Mouse (Mus musculus) T-cell, adult 2 months (primary cell): ENCODE results near the gene Gm11437.

Source experiments
- DNase-seq: peaks from one replicate; pipeline ENCODE4 v3.0.0; 2022; ENCODE audit warnings: low spot score

Gene Gm11437

DNA sequence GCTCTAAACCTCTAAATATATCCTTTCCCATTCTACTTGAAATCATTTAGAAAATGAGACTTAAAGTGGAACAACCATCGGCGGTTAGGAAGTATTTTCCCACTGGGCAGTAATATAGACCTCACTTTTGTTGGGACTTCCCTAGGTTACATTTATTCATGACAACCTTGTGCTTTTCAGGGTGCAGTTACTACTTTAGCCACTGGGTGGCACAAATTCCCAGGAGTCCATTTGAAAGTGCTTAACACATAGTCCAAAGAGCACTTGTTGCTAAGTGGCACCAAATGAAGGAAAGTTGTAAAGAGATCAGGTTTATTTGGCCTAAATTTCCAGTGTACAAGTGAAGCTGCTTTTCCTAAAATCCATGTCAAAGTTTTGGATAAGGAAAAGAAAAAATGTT lies 25.5 kb downstream of the Gm11437 start:
- DNase-seq: peak; percentile 27

DNA sequence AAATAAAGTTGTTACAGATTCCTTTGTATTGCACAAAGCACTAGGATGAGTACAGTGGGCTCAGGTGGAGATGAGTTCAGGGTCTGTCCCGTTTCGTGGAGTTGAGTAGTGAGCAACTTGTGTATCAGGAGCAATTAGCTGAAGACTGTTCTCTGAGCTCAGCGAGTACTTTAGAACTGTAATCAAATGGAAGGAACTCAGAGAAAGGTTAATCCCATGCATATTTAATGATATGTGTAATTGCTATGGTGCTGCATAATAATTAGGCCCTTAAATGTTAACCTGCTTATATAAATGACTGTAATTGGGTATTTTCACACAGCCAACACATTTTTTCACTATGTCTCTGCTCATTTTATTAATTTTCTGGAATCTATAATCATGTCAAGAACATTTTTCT lies 30.8 kb downstream of the Gm11437 start:
- no peak for DNase-seq

DNA sequence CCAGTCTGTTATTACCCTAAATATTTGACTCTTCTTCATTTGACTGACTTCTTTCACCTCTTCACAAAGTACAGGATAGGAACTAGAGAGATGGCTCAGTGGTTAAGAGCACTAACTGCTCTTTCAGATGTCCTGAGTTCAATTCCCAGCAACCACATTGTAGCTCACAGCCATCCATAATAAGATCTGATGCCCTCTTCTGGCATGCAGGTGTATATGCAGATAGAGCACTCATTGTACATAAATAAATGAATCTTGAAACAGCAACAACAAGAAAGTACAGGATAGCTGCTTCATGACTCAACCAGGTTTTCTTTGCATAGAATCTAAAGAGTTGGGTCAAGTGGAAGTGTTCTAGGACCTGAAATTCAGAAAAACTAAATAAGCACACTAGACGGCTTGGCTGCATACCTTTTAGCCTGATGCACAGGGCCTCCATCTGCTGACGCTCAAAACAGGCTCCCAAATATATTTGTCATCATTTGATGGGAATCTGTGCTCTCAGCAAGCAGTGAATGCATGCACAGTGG lies 32.9 kb downstream of the Gm11437 start:
- DNase-seq: no peak

DNA sequence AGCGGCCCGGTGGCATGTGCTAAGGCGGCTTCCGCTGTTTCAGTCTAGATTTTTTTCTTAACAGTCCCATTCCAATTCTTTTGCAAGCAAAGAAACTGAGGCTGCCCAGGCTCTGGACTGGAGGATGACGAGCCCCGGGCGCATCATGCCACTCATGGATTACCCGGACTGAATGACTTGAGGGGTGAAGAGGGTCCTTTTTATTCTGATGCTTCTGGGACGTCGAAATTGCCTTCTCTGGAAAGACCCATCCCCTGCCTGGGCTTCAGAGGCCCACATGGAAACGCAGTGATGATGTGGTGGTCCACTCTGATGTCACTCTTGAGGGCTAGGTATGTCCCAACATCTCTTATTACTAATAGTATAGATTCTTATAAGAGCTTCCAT lies 37.5 kb downstream of the Gm11437 start:
- no peak for DNase-seq

DNA sequence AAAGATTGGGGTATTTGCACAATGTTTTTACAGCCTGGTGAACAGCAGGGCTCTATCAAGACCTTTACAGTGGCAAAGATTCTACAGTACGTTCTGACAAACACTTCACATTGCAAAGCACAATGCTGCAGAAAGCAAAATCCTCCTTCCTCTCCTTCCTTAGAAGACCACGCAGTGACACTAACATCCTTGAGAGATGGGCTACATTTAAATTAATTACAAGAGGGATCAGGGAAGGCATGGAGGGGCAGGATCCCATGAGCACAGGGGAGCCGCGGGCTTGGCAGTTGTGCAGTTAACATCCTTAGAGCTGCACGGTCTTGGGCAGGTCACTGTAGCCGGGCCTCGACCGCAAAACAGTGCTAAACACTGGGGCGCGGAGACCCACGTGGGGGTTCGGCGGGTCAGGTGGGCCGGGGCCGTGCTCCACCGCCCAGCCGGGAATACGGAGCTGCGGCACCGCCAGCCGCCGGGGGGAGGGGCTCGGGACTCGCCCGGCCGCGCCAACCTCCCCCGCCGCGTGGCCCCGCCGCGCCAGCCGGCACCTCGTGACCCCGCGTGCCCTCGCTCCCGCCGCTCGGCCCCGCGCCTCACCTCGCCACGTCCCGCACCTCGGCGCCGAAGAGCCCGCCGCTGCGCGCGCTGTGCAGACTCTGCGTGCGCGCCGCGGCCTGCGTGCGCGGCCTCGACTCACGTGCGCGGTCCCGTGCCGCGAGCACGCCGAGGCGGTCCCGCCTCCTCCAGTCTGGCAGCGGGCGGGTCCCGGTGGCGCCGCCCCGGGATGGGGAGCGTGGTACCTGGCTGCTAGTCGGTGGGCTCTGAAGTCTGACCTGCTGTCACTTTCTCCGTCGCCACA lies 38.1 kb downstream of the Gm11437 start, which contains the start of the genes Tada2a and Acaca:
Tada2a (minus strand) TSS at position 658 of the 856 bp plus-strand sequence.
Acaca (plus strand) TSS at position 730 of the 856 bp plus-strand sequence.
- peak; percentile 78 for DNase-seq

DNA sequence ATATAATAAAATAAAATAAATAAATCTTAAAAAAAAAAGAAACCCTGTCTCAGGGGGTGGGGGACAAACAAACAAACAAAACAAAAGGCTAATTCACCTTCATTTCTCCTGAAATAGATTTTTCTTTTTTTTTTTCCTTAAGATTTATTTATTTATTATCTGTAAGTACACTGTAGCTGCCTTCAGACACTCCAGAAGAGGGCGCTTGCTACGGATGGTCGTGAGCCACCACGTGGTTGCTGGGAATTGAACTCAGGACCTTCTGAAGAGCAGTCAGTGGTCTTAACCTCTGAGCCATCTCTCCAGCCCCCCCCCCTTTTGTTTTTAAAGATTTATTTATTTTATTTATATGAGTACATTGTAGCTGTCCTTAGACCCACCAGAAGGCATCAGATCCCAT lies 39.3 kb downstream of the Gm11437 start:
- no peak for DNase-seq

DNA sequence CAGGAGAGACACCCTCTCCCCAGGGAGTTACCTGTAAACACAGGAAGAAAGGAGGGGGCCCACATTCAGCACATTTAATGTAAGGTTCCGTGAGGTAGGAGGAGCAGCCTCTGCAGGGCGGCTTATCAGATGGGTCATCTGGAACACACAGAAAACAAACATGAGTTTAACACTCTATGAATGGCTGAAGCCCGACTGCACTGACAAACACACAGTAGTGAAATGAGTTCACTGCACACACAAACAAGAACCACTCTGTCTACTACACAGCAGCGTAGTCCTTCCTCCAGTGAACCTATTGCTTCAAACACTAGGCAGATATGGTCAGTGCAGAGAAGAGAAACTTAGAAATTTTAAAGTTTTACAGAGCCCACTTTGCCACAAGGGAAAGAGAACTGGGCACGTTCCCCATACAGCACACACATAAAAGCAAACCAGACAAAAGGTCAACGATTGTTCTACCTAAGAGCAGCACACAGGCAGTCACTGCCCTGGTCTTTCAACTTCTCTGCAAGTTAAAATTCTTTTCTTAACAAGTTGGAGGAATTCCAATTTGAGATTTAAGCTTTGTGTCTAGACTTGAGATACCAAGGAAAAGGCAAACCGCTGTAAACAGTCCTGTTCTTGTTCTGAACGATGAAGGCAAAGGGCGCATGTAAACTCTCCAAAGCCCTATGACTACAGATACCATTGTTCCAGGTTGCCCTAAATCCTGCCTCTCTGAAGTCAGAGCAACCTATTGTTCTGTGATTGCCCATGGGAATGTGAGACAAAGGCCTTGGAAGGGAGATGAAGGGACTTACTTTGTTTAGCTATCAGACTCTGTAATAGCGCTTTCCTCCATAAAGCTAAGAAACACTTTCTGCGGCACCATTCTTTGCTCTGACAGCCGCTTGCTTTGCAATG lies 46.0 kb downstream of the Gm11437 start:
- no peak for DNase-seq

DNA sequence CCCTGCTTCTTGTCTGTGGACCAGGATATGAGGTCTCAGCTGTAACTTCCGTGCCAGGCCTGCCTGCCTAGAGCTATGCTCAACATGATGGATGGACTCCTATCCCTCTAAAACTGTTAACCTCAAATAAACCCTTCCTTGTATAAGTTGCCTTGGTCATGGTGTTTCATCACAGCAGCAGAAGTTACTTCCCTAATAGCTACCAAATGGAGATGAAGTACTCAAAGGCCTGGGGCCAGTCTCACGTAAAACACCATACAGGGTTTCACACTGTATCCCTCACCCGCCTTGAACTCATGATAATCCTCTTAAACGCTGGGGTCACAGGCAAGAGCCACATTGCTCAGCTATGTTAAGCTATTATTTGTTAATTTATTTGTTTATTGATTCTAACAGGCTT lies 49.8 kb downstream of the Gm11437 start:
- DNase-seq: no peak

DNA sequence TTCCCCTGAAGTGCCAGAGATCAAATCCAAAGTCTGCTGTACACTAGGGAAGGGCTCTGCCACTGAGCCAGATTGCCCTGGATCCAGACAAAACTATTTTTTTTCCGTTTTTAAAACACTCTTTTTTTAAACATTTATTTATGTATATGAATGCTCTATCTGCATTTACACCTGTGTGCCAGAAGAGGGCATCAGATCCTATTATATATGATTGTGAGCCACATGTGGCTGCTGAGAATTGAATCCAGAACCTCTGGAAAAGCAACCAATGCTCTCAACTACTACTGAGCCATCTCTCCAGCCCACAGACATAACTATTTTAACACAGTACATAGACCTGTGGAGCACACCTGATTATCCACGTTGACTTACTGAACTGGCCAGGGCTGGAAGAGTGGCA lies 51.1 kb downstream of the Gm11437 start:
- no peak for DNase-seq

DNA sequence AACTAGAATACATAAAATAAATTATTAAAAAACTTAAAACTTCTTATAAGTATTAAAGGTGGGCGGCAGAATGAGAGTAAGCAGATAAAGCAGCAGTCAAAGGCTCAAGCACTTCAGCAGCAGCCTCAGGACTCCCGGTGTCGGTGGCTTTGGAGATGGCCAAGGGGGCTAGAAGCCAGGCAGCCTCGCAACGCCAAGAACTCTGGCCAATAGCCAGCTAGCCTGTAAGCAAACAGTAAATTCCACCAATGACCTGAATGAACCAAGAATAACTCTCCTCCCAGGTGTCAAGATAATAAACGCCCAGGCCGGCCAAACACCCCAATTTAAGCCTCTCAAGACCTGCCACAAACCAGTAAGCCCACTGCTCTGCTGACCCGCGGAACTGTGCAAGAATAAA lies 51.6 kb downstream of the Gm11437 start:
- DNase-seq: no peak

DNA sequence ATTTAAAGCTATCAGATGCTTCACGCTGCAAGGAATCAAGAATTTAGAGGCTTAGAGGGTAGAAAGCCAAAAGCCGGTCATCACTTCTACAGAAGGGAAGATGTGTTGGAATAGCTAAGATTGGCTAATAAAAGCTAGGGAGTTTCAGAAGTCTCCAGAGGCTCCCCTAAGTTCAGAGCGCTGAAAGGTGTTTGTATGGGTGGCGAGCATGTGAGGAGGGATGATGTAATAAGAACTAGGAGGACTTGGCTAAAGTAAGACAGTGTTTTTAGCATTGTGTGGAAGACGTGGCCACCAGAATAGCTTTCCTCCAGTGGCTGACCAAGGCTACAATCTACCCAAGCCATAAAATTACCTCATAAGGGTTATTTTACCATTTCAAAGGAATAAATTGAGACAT lies 53.7 kb downstream of the Gm11437 start:
- no peak for DNase-seq

DNA sequence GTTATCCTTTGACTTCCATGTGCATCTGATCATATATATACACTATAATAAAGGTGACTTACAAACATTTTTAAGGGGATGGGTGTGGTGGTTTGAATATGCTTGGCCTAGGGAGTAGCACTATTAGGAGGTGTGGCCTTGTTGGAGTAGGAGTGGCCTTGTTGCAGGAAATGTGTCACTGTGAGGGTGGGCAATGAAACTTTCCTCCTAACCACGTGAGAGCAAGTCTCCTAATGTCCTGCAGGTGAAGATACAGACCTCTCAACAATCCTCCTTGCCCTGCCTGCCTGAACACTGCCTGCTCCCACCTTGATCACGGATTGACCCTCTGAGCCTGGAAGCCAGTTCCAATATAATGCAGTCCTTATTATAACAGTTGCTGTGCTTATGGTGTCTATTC lies 60.1 kb downstream of the Gm11437 start:
- DNase-seq: no peak

DNA sequence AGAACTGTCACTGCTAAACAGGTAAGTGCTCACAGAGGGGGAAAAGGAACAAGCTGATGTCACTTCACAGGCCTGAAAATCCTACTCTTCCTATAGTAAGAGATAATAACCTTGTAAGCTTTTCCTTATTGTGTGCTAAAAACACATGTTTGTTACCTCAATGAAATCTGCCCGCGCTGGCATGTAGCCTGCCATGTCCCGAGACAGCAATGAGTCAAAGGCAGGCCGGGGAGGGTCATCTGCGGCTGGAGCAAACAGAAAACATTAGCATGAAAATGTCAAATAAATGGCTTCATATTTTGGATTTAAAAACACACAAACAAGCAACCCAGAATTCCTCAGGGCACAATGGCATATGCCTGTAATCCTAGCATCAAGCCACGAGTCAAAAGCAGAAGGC lies 63.2 kb downstream of the Gm11437 start:
- DNase-seq: no peak

DNA sequence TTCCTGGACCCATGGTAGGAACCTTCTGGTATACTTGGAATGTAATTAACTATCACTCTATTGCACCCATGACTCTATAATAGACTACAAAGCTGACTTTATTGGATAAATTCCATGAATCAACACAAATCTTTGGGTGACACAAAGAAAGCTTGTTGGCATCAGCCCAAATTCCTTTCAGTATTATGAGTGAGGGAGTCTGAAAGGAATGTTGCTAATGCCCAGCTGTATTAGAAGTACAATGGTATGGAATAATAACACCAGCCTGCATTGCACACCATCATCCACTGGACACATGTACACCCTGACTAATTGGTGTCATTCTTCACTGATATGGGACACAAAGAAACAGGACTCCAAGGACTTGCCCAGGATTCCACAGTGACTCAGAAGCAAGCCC lies 66.1 kb downstream of the Gm11437 start:
- no peak for DNase-seq
